Mouse (Mus musculus) midbrain, embryonic 16.5 days (tissue): ENCODE results near the gene Gm5565. TPM values are rescaled to one million over a fixed set of nuclear protein-coding genes. Genes with fewer than 3 reads are reported as not detected.
"Not testable (repeated sequence)": the region's sequence is repeated elsewhere in the genome, so short reads cannot be mapped to it uniquely, and the experiment has no call there.

Experiments used
- ATAC-seq: fragments of 200-750 bp; cut with Nextera tagmentation; 2 replicates; pipeline ENCODE4 v1.8.0; 2017; ENCODE audit warnings: moderate TSS enrichment
- H3K27ac ChIP-seq: fragments of 300-500 bp; sonication (generic); 2 replicates; pipeline ENCODE4 v1.5.1; 2014; ENCODE audit warnings: mild to moderate bottlenecking, low read length, mixed read lengths
- H3K27me3 ChIP-seq: fragments of 300-500 bp; sonication (generic); 2 replicates; pipeline ENCODE4 v1.6.1; 2014; ENCODE audit warnings: low read depth, low read length, mixed read lengths; ENCODE audit not compliant: control insufficient read depth, insufficient read depth
- H3K36me3 ChIP-seq: fragments of 300-500 bp; sonication (generic); 2 replicates; pipeline ENCODE4 v1.6.1; 2014; ENCODE audit warnings: mild to moderate bottlenecking, low read length, moderate library complexity, mixed read lengths; ENCODE audit not compliant: control insufficient read depth, insufficient read depth
- H3K4me1 ChIP-seq: fragments of 300-500 bp; sonication (generic); 2 replicates; pipeline ENCODE4 v1.6.1; 2014; ENCODE audit warnings: mild to moderate bottlenecking, low read length, mixed read lengths; ENCODE audit not compliant: control insufficient read depth, insufficient read depth
- H3K4me2 ChIP-seq: fragments of 300-500 bp; sonication (generic); 2 replicates; pipeline ENCODE4 v1.6.1; 2014; ENCODE audit warnings: mild to moderate bottlenecking, low read length, mixed read lengths
- H3K4me3 ChIP-seq: fragments of 300-500 bp; sonication (generic); 2 replicates; pipeline ENCODE4 v1.5.1; 2014; ENCODE audit warnings: low read depth, mild to moderate bottlenecking, low read length, moderate library complexity, mixed read lengths
- H3K9ac ChIP-seq: fragments of 300-500 bp; sonication (generic); 2 replicates; pipeline ENCODE4 v1.6.1; 2014; ENCODE audit warnings: low read depth, low read length, mixed read lengths
- H3K9me3 ChIP-seq: fragments of 300-500 bp; sonication (generic); replicated peaks from 2 replicates; pipeline ENCODE4 v1.6.1; 2014; ENCODE audit warnings: mild to moderate bottlenecking, low read length, mixed read lengths; ENCODE audit not compliant: control insufficient read depth, poor library complexity, severe bottlenecking
- WGBS: fragments of 180-500 bp; shearing (Covaris S2); extraction: QIAGEN DNeasy Blood & Tissue Kit; methylation state at CpG from one replicate; pipeline ENCODE4 v1.1.7; 2014; 5-methylcytosine and 5-hydroxymethylcytosine counted together
- polyA plus RNA-seq: library from polyadenylated mRNA; unstranded; fragments of >200 nt; fragmentation: Nextera tagmentation; extraction: Ambion mirVana; gene quantifications from 2 replicates; pipeline ENCODE4 v1.2.1, GENCODE M21; 2015

The Gm5565 gene
- polyA plus RNA-seq, 1 experiment from 2014 or later: not detected

DNA sequence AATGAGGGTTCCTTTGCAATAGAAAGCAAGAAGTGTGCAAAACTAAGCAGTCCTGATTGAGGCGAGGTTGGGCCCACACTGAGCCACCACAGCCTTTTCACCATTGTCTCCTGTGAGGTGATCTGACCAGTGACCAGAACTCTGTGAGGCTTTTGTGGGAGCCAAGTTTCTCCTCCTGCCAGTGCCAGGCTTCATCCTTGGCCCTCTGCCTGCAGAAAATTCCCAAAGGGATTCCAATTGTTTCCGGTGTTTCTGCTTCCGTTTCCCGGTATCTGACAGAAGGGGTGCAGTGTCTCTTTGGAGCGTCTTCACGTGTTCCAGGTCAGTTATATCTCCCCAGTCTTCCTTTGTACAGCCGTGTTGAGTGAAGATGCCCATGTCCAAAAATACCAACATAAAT lies 28.4 kb upstream of the Gm5565 start:
- no peak overlapping the region for H3K4me3 ChIP-seq
- H3K9ac ChIP-seq: no peak overlapping the region
- no peaks in the 10 kb centered on the region; the same call in 1 of the 2 replicates for H3K9me3 ChIP-seq
- no peaks in the 10 kb centered on the region for H3K4me1 ChIP-seq
- no peak overlapping the region for H3K27ac ChIP-seq
- no peak for ATAC-seq
- H3K36me3 ChIP-seq: no peaks in the 10 kb centered on the region
- no peaks in the 10 kb centered on the region for H3K27me3 ChIP-seq
- no peak overlapping the region for H3K4me2 ChIP-seq
- WGBS: 85% methylated on average over 7 of the region's 7 CpGs

DNA sequence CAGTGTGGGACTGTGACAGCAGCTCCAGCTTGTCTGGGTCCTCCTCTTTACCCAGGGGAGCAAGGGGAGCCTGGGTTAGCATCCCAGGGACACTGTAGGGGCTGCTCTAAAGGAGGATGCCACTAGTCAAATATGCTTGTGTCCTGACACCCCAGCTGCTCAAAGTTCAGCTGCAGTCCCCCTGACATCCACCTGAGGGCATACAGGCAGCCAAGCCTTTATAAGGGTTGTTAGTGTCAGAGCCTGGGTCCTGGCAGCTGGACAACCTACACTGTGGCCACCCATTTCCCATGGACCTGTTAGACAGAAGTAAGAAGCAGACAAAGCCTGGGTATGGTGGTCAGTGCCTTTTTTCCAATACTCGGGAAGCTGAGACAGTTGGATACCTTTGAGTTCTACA lies 27.8 kb upstream of the Gm5565 start:
- no peaks in the 10 kb centered on the region; the same call in 1 of the 2 replicates for H3K9me3 ChIP-seq
- H3K4me3 ChIP-seq: no peak overlapping the region
- WGBS: 79% methylated on average over 1 of the region's 1 CpGs
- ATAC-seq: no peak
- no peak overlapping the region for H3K27ac ChIP-seq
- H3K27me3 ChIP-seq: no peaks in the 10 kb centered on the region
- H3K9ac ChIP-seq: no peak overlapping the region
- no peaks in the 10 kb centered on the region for H3K4me1 ChIP-seq
- H3K36me3 ChIP-seq: no peaks in the 10 kb centered on the region
- no peak overlapping the region for H3K4me2 ChIP-seq

- not testable (repeated sequence) for H3K4me2 ChIP-seq, H3K9ac ChIP-seq, H3K4me1 ChIP-seq, H3K4me3 ChIP-seq, H3K9me3 ChIP-seq, H3K27ac ChIP-seq, ATAC-seq, H3K36me3 ChIP-seq, H3K27me3 ChIP-seq
- WGBS: 33% methylated on average over 5 of the region's 5 CpGs
These were observed 27.1 kb upstream of the Gm5565 start for GRCm38 (mm10) chr5:146187441-146187840.

GRCm38 (mm10) chr5:146185204-146185603 lies 24.9 kb upstream of the Gm5565 start, which contains the start of gene 1700001J03Rik:
1700001J03Rik (minus strand) TSS chr5:146185304.
- H3K4me2 ChIP-seq, H3K9me3 ChIP-seq, H3K9ac ChIP-seq, H3K27ac ChIP-seq, ATAC-seq, H3K4me1 ChIP-seq, H3K27me3 ChIP-seq, H3K4me3 ChIP-seq, H3K36me3 ChIP-seq: not testable (repeated sequence)
- whole genome bisulfite sequencing: 80% methylated on average over 4 of the region's 4 CpGs

- ATAC-seq, H3K36me3 ChIP-seq, H3K9me3 ChIP-seq, H3K4me3 ChIP-seq, H3K27ac ChIP-seq, H3K27me3 ChIP-seq, H3K9ac ChIP-seq, H3K4me1 ChIP-seq, H3K4me2 ChIP-seq: not testable (repeated sequence)
- WGBS: 67% methylated on average over 4 of the region's 4 CpGs
These were observed 12.4 kb upstream of the Gm5565 start for GRCm38 (mm10) chr5:146172744-146173143.

DNA sequence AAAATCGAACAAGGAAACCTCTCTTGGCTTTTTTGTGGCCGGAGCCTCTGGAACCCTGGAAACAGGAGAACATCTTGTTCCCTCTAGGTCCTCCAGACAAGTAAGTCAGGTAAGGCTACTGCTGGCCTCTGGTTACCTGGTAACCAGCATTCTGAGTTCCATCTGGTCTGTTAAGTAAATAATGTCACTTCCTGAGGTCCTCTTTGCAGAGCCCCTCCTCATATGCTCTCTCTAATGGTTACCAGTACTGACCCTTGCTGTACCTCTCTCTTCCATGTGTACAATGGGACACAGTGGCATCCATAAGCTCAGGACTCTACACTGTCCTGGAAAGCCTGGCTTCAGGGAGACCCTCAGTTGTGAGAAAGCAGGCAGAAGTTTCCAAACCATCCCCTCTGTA lies 10.3 kb upstream of the Gm5565 start, which contains the start of gene Gm6309:
Gene Gm6309 (minus strand): TSS at position 101 of the 400 bp plus-strand sequence.
- ATAC-seq, H3K9ac ChIP-seq: not testable (repeated sequence)
- WGBS: 76% methylated on average over 2 of the region's 2 CpGs

DNA sequence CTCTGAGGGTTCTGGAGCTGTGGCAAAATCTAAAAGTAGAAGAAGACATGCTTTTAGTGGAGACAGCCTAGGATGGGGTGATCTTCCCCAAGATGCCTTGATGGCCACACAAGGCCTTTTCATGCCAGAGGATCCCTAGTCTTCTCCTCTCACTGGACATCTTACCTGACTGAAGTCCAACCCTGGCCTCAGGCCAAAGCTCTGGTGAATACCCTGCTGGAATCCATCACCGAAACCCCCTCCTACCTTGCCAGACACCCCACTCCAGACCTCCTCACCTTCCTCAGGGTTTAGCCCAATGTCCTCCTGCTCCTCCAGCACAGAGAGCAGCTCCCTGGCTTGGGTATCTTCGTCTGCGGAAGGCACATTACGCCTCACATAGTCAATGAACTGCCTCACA lies 2.0 kb downstream of the Gm5565 start:
- H3K4me3 ChIP-seq, H3K9me3 ChIP-seq, H3K9ac ChIP-seq, H3K4me2 ChIP-seq, ATAC-seq, H3K27ac ChIP-seq, H3K27me3 ChIP-seq, H3K4me1 ChIP-seq, H3K36me3 ChIP-seq: not testable (repeated sequence)
- 89% methylated on average over 4 of the region's 4 CpGs for WGBS

More for the DNA sequence above, 10.3 kb upstream of the Gm5565 start, which contains the start of gene Gm6309:
- H3K27me3 ChIP-seq, H3K9me3 ChIP-seq, H3K27ac ChIP-seq, H3K4me1 ChIP-seq, H3K36me3 ChIP-seq, H3K4me3 ChIP-seq, H3K4me2 ChIP-seq: not testable (repeated sequence)

DNA sequence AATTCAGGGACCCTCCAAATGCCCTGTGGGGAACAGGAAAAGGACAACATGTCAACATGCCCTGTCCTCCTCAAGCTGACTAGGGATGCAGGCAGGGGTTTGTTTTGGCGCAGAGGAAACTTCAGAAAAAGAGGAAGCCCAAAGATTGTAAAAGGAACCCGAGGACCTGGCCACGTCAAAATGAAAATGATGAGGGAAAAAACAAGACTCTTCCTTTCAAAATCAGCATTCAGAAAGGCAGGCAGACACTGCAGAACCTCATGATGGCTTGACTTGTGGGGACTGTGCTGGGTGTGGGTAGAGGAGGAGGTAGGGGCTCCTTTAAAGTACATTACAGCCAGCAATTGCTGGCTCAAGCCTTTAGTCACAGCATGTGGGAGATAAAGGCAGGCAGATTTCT lies 9.9 kb downstream of the Gm5565 start:
- Histone ChIP-seq H3K36me3 (no peaks in the 10 kb centered on the region), H3K4me2 (no peak overlapping the region), H3K4me1 (no peaks in the 10 kb centered on the region), H3K9me3 (no peaks in the 10 kb centered on the region), H3K27ac (no peak overlapping the region), H3K4me3 (no peak overlapping the region), H3K27me3 (no peaks in the 10 kb centered on the region), H3K9ac (no peak overlapping the region)
- ATAC-seq: no peak
- WGBS: 70% methylated on average over 3 of the region's 3 CpGs

GRCm38 (mm10) chr5:146147903-146148302 lies 12.4 kb downstream of the Gm5565 start:
- Histone ChIP-seq H3K27ac (no peak overlapping the region), H3K9ac (no peak overlapping the region), H3K36me3 (no peaks in the 10 kb centered on the region), H3K4me3 (no peak overlapping the region), H3K4me1 (no peaks in the 10 kb centered on the region), H3K9me3 (no peaks in the 10 kb centered on the region), H3K27me3 (no peaks in the 10 kb centered on the region), H3K4me2 (no peak overlapping the region)
- no peak for ATAC-seq
- WGBS: 43% methylated on average over 2 of the region's 2 CpGs
